Mouse (Mus musculus) naive thymus-derived CD4-positive, alpha-beta T cell, adult 2 months (primary cell): ENCODE results near the gene Ap4e1.
"Not testable (repeated sequence)": the region's sequence is repeated elsewhere in the genome, so short reads cannot be mapped to it uniquely, and the experiment has no call there.

Experiments
- DNase-seq: peaks from one replicate; pipeline ENCODE4 v3.0.0-alpha.2; 2011; ENCODE audit warnings: low read depth

Ap4e1 gene

GRCm38 (mm10) chr2:127077611-127078010 is 69.1 kb downstream of the Ap4e1 start:
- DNase-seq: no peak

DNA sequence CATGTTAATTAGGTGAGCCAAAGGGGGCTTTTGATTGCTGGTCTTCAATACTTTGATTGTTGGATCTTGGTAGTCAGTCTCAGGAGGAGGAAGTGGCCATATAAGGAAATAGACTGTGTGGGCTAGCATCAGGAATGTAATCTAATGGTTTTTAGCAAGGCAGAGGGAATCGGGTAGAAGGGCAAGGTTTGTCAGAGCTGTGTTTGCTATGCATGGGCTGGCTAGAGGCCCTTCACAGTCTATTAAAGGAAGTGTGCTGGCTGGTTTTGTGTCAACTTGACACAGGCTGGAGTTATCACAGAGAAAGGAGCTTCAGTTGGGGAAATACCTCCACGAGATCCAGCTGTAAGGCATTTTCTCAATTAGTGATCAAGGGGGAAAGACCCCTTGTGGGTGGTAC is 70.5 kb downstream of the Ap4e1 start:
- not testable (repeated sequence) for DNase-seq

DNA sequence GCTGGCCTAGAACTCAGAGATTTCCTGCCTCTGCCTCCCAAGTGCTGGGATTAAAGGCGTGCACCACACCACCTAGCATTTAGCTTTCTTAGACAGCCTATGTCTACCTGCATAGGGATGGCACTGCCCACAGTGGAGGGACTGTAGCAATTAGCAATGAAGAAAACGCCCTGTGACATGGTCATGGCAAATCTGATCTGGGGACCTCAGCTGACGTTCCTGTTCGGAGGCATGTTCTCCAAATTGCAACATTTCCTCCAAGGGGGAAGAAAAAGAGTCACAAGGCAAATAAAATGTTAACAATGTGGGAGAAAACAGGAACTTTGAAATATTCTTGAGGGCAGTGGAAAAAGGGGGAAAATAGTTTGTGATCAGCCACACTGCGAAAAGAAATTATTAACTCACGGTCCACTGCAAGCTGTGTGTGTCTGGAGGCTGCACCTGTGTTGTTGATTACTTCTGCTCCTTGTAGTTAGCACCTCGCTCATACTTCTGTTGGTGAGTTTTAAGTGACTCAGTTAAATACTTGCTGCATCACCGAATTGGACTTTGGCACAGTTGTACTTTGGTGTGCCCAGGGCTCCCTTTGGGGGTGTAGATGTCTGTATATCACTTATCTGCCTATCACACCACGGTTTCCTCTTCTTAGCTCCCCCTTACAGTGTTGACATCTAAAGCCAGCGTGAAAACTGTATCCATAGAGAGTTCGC is 71.5 kb downstream of the Ap4e1 start:
- DNase-seq: no peak

DNA sequence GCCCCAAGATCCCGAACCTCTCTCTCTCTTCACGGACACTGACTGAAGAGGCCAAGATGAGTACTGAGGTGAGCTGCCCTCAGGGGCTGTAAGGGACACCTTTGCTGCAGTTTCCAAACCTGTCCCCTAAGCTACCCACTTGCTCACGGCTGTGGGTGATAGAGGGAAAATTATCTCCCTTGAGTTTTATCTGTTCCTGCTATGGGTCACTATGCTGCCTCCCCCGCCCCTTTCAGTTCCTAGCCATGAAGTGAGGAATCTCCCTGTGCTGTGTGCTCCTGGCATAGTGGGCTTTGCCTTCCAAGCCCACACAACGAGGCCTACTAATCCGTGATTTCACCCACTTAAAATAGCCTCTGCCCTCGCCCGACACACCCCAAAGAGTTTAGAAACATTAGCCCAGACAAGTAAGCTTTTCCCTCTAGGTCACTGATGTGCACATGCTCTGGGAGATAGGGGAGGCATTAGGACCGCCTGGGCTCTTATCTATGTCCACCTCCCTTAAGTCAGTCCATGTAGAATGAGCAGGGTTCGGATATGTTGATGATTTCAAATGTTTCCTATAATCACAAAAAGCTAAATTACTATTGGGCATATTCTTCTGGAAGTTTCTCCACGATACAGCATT is 72.2 kb downstream of the Ap4e1 start:
- no peak for DNase-seq

DNA sequence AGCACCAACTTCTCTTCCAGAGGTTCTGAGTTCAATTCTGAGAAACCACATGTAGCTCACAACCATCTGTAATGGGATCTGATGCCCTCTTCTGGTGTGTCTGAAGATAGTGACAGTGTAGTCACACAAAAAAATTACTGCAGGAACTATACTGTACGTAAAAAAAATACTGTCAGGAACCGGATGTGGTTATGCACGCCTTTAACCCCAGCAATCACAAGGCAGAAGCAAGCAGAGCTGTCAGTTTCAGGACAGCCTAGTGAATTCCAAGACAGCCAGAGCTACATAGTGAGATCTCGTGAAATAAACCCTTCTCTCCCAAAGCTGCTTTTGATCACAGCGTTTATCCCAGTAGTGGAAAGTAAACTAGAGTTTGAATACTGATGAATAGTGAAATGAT is 77.7 kb downstream of the Ap4e1 start:
- DNase-seq: peak; percentile 61

GRCm38 (mm10) chr2:127090151-127090550 is 81.6 kb downstream of the Ap4e1 start:
- not testable (repeated sequence) for DNase-seq

DNA sequence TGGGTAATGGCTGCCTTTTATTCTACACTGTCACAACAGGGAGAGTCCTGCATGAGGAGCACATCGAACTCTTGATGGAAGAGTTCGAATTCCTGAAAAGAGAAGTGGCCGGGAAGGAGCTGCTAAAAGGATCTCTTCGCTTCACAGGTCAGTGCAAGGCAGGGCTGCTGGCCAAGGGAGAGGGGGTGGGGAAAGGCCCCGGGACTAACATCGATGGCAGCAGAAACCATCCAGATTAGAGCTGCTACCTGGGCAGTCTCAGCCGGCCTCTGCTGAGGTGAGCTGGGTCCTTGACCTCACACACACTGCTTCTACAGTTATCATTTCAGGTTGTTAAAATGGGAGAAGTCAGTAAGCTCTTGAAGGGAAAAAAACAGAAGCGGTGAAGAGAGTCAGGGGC is 83.5 kb downstream of the Ap4e1 start:
- DNase-seq: no peak

GRCm38 (mm10) chr2:127108986-127109385 is 100.5 kb downstream of the Ap4e1 start:
- DNase-seq: no peak
